In the genomic region with DNA sequence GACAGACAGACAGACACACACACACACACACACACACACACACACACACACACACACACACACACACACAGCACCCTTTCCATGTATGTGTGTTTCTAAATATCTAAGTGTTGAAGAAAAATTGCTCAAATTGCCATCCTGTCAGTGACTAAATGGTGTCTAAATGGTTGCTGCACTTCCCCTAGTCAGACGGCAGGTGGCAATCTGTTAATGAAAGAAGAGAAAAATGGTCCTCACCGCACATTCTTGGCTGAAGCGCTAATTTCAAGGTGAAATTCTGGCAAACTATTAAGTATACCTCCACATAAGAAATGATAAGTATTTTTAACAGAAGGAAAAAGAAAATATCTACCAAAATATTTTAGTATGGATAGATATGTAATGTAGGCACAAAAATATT, we compare ENCODE assay signal across 8 mouse cellular contexts. TPM values are rescaled to one million over a fixed set of nuclear protein-coding genes. Genes with fewer than 3 reads are reported as not detected.
DNase-seq lines count a peak whose midpoint lies in the region; ATAC-seq and TF ChIP-seq lines count a peak whose summit lies in the region.

No protein-coding gene starts in this region.

- H3K9me3 ChIP-seq in midbrain, postnatal 0 days (ENCODE audit: low read length), result no peaks in the 10 kb centered on the region
- H3K9me3 ChIP-seq in midbrain, embryonic 11.5 days (ENCODE audit: control insufficient read depth, low read length), result no peaks in the 10 kb centered on the region

- no peak overlapping the region for H3K9ac ChIP-seq in midbrain, postnatal 0 days (replicated peaks; ENCODE audit: low read length, poor library complexity, severe bottlenecking)
- no peak overlapping the region for H3K9ac ChIP-seq in midbrain, embryonic 11.5 days (ENCODE audit: low read length)

- H3K4me2 ChIP-seq in midbrain, postnatal 0 days (ENCODE audit: low read depth, low read length, poor library complexity, severe bottlenecking), result no peak overlapping the region
- H3K4me2 ChIP-seq in midbrain, embryonic 11.5 days, result no peak overlapping the region

- DNase-seq in frontal cortex, postnatal 36 days (ENCODE audit: low spot score in 2 of 2), result peak; percentile 6 to 28
- DNase-seq in frontal cortex, postnatal 14 days (ENCODE audit: low spot score in 2 of 2), result no peak
- peak; percentile 86 for DNase-seq in midbrain, postnatal 0 days (ENCODE audit: low spot score)
- no peak for DNase-seq in midbrain, embryonic 11.5 days (ENCODE audit: low spot score, missing footprints)
- peak; percentile 73 to 81 for DNase-seq in cerebellum, postnatal 10 days
- DNase-seq in layer of hippocampus, adult 9-10 months (ENCODE audit: low spot score), result peak; percentile 26
- DNase-seq in right cerebral cortex, adult 2 months (ENCODE audit: low spot score in 2 of 2), result peak; percentile 23 to 61
- DNase-seq in urinary bladder, postnatal 10 days (ENCODE audit: low spot score), result no peak

- no peaks in the 10 kb centered on the region for H3K4me1 ChIP-seq in midbrain, postnatal 0 days (ENCODE audit: insufficient read depth, low read length)
- H3K4me1 ChIP-seq in midbrain, embryonic 11.5 days (ENCODE audit: control insufficient read depth, insufficient read depth, low read length), result no peaks in the 10 kb centered on the region

- H3K27me3 ChIP-seq in midbrain, postnatal 0 days (ENCODE audit: insufficient read depth, low read length), result no peaks in the 10 kb centered on the region
- no peaks in the 10 kb centered on the region for H3K27me3 ChIP-seq in midbrain, embryonic 11.5 days (ENCODE audit: control insufficient read depth, insufficient read depth, low read length)

- no peak overlapping the region for H3K27ac ChIP-seq in midbrain, postnatal 0 days (ENCODE audit: low read depth, low read length)
- no peak overlapping the region for H3K27ac ChIP-seq in midbrain, embryonic 11.5 days (ENCODE audit: low read depth, low read length)

- 4% methylated on average over 3 of the region's 3 CpGs for WGBS in midbrain, postnatal 0 days
- 17% methylated on average over 3 of the region's 3 CpGs for WGBS in midbrain, embryonic 11.5 days

- H3K36me3 ChIP-seq in midbrain, postnatal 0 days (ENCODE audit: insufficient read depth, low read length), result no peaks in the 10 kb centered on the region
- H3K36me3 ChIP-seq in midbrain, embryonic 11.5 days (ENCODE audit: control insufficient read depth, insufficient read depth, low read length), result no peaks in the 10 kb centered on the region

- H3K4me3 ChIP-seq in midbrain, postnatal 0 days (ENCODE audit: low read depth, low read length), result no peak overlapping the region
- no peak overlapping the region for H3K4me3 ChIP-seq in midbrain, embryonic 11.5 days (ENCODE audit: low read depth, low read length)

- TF ChIP-seq CTCF in midbrain, postnatal 0 days (IDR thresholded peaks at IDR 0.05), result peak; percentile 90

- ATAC-seq in midbrain, postnatal 0 days (ENCODE audit: low FRiP score), result no peak
- ATAC-seq in midbrain, embryonic 11.5 days (ENCODE audit: low FRiP score), result no peak

RNA-seq across cellular contexts. Expression of a gene that starts 28.6 kb away (rescaled TPM):
- total RNA-seq in midbrain, postnatal 0 days (2014; rRNA removed), result 3.0 and 4.1 TPM in 2 replicates
- 1.9 and 2.3 TPM in 2 replicates for polyA plus RNA-seq in midbrain, postnatal 0 days (2015; fragmentation: Nextera tagmentation; extraction: Ambion mirVana)
- polyA plus RNA-seq in midbrain, embryonic 11.5 days (2014; fragmentation: Nextera tagmentation; extraction: Ambion mirVana), result 0.15 TPM in 1 of 2 replicates, not detected in the other

Comparison
In these comparisons a context has a peak if more than half of its experiments do, and no peak if none do; other contexts are left out.
1. DNase-seq: peak in frontal cortex, postnatal 36 days (2 of 2), midbrain, postnatal 0 days (single experiment), cerebellum, postnatal 10 days (2 of 2), layer of hippocampus, adult 9-10 months (single experiment) and right cerebral cortex, adult 2 months (2 of 2); none in frontal cortex, postnatal 14 days (0 of 2), midbrain, embryonic 11.5 days (single experiment) and urinary bladder, postnatal 10 days (single experiment).